Mouse (Mus musculus) adrenal gland, postnatal 4 days (tissue): ENCODE measurements around the gene Bean1. TPM values are rescaled to one million over a fixed set of nuclear protein-coding genes. Genes with fewer than 3 reads are reported as not detected.

Experiments used
- DNase-seq, 2 experiments: peaks; one replicate each; pipeline ENCODE4 v3.0.0; 2021 to 2022; ENCODE audit warnings: low spot score in 2 of 2, mixed read lengths in 2 of 2
- total RNA-seq, 2 experiments: library from RNA; stranded (reverse); gene quantifications; 2 replicates each; pipeline ENCODE4 v1.2.3; 2021

Gene Bean1
- total RNA-seq, 2 experiments from 2014 or later, result 3.6 to 6.1 TPM

GRCm38 (mm10) chr8:104169461-104169860 is 781 bp upstream of the Bean1 start:
- DNase-seq, result no peak

GRCm38 (mm10) chr8:104171050-104171620 is 893 bp downstream of the Bean1 start:
- DNase-seq, result no peak

- no peak for DNase-seq
Measured at GRCm38 (mm10) chr8:104172420-104172819, 2.2 kb downstream of the Bean1 start.

- DNase-seq, result no peak
Measured at GRCm38 (mm10) chr8:104175848-104176527, 5.7 kb downstream of the Bean1 start.

GRCm38 (mm10) chr8:104177054-104177453 is 6.8 kb downstream of the Bean1 start:
- DNase-seq, result no peak

GRCm38 (mm10) chr8:104184905-104185304 is 14.7 kb downstream of the Bean1 start:
- DNase-seq, result no peak

GRCm38 (mm10) chr8:104186827-104187226 is 16.6 kb downstream of the Bean1 start:
- no peak for DNase-seq

GRCm38 (mm10) chr8:104187622-104188021 is 17.4 kb downstream of the Bean1 start:
- no peak for DNase-seq

- no peak for DNase-seq
Measured at GRCm38 (mm10) chr8:104188459-104188858, 18.2 kb downstream of the Bean1 start.

- no peak for DNase-seq
Measured at GRCm38 (mm10) chr8:104190777-104191468, 20.7 kb downstream of the Bean1 start.

- no peak for DNase-seq
Measured at GRCm38 (mm10) chr8:104191496-104191895, 21.3 kb downstream of the Bean1 start.

- no peak for DNase-seq
Measured at GRCm38 (mm10) chr8:104199802-104200201, 29.6 kb downstream of the Bean1 start.

- DNase-seq, result no peak
Measured at GRCm38 (mm10) chr8:104201622-104202021, 31.4 kb downstream of the Bean1 start.

- DNase-seq, result no peak
Measured at GRCm38 (mm10) chr8:104202320-104202719, 32.1 kb downstream of the Bean1 start.

- no peak for DNase-seq
Measured at GRCm38 (mm10) chr8:104205292-104205691, 35.0 kb downstream of the Bean1 start.

GRCm38 (mm10) chr8:104217601-104218000 is 47.4 kb downstream of the Bean1 start:
- DNase-seq, result no peak

- peak; percentile 22 to 28 for DNase-seq
Measured at GRCm38 (mm10) chr8:104219079-104219478, 48.8 kb downstream of the Bean1 start.

GRCm38 (mm10) chr8:104219806-104220205 is 49.6 kb downstream of the Bean1 start:
- peak; percentile 53 to 63 for DNase-seq

GRCm38 (mm10) chr8:104227048-104227447 is 56.8 kb downstream of the Bean1 start:
- no peak for DNase-seq

GRCm38 (mm10) chr8:104230377-104230776 is 60.1 kb downstream of the Bean1 start:
- DNase-seq, result no peak

GRCm38 (mm10) chr8:104232039-104232438 is 61.8 kb downstream of the Bean1 start:
- DNase-seq, result no peak

GRCm38 (mm10) chr8:104232919-104233318 is 62.7 kb downstream of the Bean1 start:
- no peak for DNase-seq
